Mouse (Mus musculus) small intestine, adult 2 months (tissue): ENCODE results near the gene Gm17387.

Source experiments
- CTCF ChIP-seq: fragments of 200-500 bp; IDR thresholded peaks from 2 replicates; pipeline ENCODE4 v1.5.1; 2012; ENCODE audit warnings: low read depth, mild to moderate bottlenecking, control low read depth, inconsistent platforms, low read length, moderate library complexity, mixed read lengths; ENCODE audit not compliant: insufficient replicate concordance, insufficient read length; ENCODE audit errors: extremely low read depth
- POLR2A ChIP-seq: fragments of 200-500 bp; IDR thresholded peaks from 2 replicates; pipeline ENCODE4 v1.6.1; 2012; ENCODE audit warnings: low read depth, mild to moderate bottlenecking, control low read depth, inconsistent platforms, low read length, moderate library complexity

DNA sequence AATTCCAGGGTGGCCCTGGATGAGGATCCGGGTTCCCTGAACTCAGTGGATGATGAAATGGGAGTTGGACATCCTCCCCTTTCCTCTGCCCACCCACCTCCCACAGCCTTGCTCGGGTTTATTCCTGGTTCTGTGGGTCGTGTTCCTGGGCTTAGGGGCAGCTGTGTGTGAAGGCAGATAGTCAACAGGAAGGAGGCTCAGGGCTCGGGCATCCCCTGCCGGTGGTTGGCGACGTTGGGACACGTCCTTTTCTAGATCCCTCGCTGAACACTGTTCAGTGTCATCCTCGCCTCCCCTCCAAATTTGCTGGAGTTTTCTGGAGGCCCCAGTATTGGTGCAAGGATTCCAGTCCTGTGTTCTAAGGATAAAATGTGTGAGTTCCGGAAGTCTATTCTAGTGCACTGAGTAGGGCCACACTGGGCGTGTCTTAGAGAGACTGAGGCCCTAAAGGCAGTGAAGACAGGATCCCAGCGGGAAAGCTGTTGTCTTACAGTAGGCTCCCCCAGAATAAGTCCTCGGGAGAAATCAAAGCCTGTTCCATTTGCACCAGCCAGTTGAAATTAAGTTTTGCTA, 37.7 kb upstream of the Gm17387 start:
- TF ChIP-seq POLR2A: no peak
- TF ChIP-seq CTCF: no peak
